In genomic region chr9:62491104-62491503, GRCm38 (mm10) we compare ENCODE assay signal across 10 mouse cellular contexts. TPM values are rescaled to one million over a fixed set of nuclear protein-coding genes. Genes with fewer than 3 reads are reported as not detected.
DNase-seq lines count a peak whose midpoint lies in the region.
"Had no signal": no experiment of that assay in that cellular context is flagged by ENCODE, and none has a peak within 500 bp of the region (broad histone marks: within the 10 kb centered on the region; RNA-seq: fewer than 3 reads in every experiment).

No protein-coding gene starts in this region.

- no peaks in the 10 kb centered on the region for H3K36me3 ChIP-seq in splenic B cell, adult 2 months (ENCODE audit: control insufficient read depth, insufficient read depth, low read length, poor library complexity, severe bottlenecking)
- H3K36me3 ChIP-seq: embryonic facial prominence, embryonic 15.5 days had no signal

- peak; percentile 42 to 71 for DNase-seq in adrenal gland, adult (ENCODE audit: inconsistent age in 2 of 2, low spot score in 1 of 2)
- DNase-seq in adrenal gland, postnatal 4 days (ENCODE audit: low spot score in 2 of 2): no peak
- DNase-seq in ES-CJ7 (ENCODE audit: low read depth, low spot score): peak; percentile 89
- peak; percentile 55 to 58 for DNase-seq in gastrocnemius, postnatal 36 days
- peak; percentile 63 to 78 for DNase-seq in kidney, postnatal 25 days
- peak; percentile 7 for DNase-seq in splenic B cell, adult 2 months (ENCODE audit: low read depth, low spot score)
- no peak for DNase-seq in left cerebral cortex, postnatal 25 days (ENCODE audit: low spot score in 2 of 2)
- no peak for DNase-seq in cerebellum, adult 18-20 months

- H3K27me3 ChIP-seq in splenic B cell, adult 2 months (ENCODE audit: control insufficient read depth, insufficient read depth, low read length, poor library complexity, severe bottlenecking): no peaks in the 10 kb centered on the region
- H3K27me3 ChIP-seq: embryonic facial prominence, embryonic 15.5 days; midbrain, embryonic 12.5 days had no signal

- intact Hi-C loops in gastrocnemius, postnatal 36 days (cut with DNase I): no loop called here
- intact Hi-C loops in left cerebral cortex, postnatal 25 days (cut with DNase I): loop anchor here (2.0 kb wide), 1 partner anchor 18 kb away; no protein-coding TSS in a partner anchor

RNA-seq across cellular contexts. Expression of gene Coro2b, which starts 45.7 kb away (rescaled TPM):
- total RNA-seq in adrenal gland, postnatal 4 days (2021): 10 to 100 TPM; 28.4 to 32.6 TPM
- total RNA-seq in gastrocnemius, postnatal 36 days (2021): 1 to 10 TPM; 5.5 to 6.8 TPM
- 100 to 1,000 TPM; 183 to 184 TPM for total RNA-seq in left cerebral cortex, postnatal 25 days (2021)

Comparison
In these comparisons a context has a peak if more than half of its experiments do, and no peak if none do; other contexts are left out.
1. DNase-seq: peak in adrenal gland, adult (2 of 2), ES-CJ7 (single experiment), gastrocnemius, postnatal 36 days (2 of 2), kidney, postnatal 25 days (2 of 2) and splenic B cell, adult 2 months (single experiment); none in adrenal gland, postnatal 4 days (0 of 2), left cerebral cortex, postnatal 25 days (0 of 2) and cerebellum, adult 18-20 months (0 of 2).
2. RNA of gene Coro2b, which starts 45.7 kb away (total RNA-seq): 183 to 184 TPM in left cerebral cortex, postnatal 25 days; 28.4 to 32.6 TPM in adrenal gland, postnatal 4 days and 5.5 to 6.8 TPM in gastrocnemius, postnatal 36 days; every median in the first group is over 4 times any median in the second.